Mouse (Mus musculus) ovary, postnatal 14 days (tissue): ENCODE data around the gene Trappc2l.

Experiments
- DNase-seq: peaks from one replicate; pipeline ENCODE4 v3.0.0; 2022; ENCODE audit warnings: low spot score

The Trappc2l gene

GRCm38 (mm10) chr8:122656056-122656999, 44.9 kb downstream of the Trappc2l start:
- no peak for DNase-seq

- DNase-seq, result no peak
These were observed 46.8 kb downstream of the Trappc2l start for GRCm38 (mm10) chr8:122658149-122658806.

GRCm38 (mm10) chr8:122658807-122659160, 47.3 kb downstream of the Trappc2l start:
- no peak for DNase-seq

GRCm38 (mm10) chr8:122660022-122660421, 48.6 kb downstream of the Trappc2l start:
- DNase-seq, result no peak

GRCm38 (mm10) chr8:122661138-122661537, 49.7 kb downstream of the Trappc2l start:
- DNase-seq, result peak; percentile 61

- no peak for DNase-seq
These were observed 50.5 kb downstream of the Trappc2l start for GRCm38 (mm10) chr8:122661894-122662293.

GRCm38 (mm10) chr8:122663106-122663505, 51.7 kb downstream of the Trappc2l start:
- DNase-seq, result no peak

GRCm38 (mm10) chr8:122663670-122664069, 52.2 kb downstream of the Trappc2l start:
- no peak for DNase-seq

GRCm38 (mm10) chr8:122665221-122665620, 53.8 kb downstream of the Trappc2l start:
- no peak for DNase-seq

- DNase-seq, result peak; percentile 62
These were observed 54.4 kb downstream of the Trappc2l start for GRCm38 (mm10) chr8:122665667-122666316.
